Mouse (Mus musculus) testis, adult 2 months (tissue): ENCODE measurements at regions not wholly inside any gene's neighbourhood (a gene's known extent, or its start where the extent isn't known, plus 50 kb on each side); places are given as distances from the start of the nearest gene placed in this dataset.

ENCODE experiments used
- CTCF ChIP-seq: fragments of 200-500 bp; IDR thresholded peaks from 2 replicates; pipeline ENCODE4 v1.5.1; 2012; ENCODE audit warnings: low read depth, mild to moderate bottlenecking, inconsistent platforms, low read length, moderate library complexity; ENCODE audit not compliant: control insufficient read depth, insufficient read depth, insufficient replicate concordance
- POLR2A ChIP-seq: fragments of 200-500 bp; IDR thresholded peaks from 2 replicates; pipeline ENCODE4 v1.6.1; 2012; ENCODE audit warnings: low read depth, mild to moderate bottlenecking, inconsistent platforms, low read length, moderate library complexity; ENCODE audit not compliant: control insufficient read depth

DNA sequence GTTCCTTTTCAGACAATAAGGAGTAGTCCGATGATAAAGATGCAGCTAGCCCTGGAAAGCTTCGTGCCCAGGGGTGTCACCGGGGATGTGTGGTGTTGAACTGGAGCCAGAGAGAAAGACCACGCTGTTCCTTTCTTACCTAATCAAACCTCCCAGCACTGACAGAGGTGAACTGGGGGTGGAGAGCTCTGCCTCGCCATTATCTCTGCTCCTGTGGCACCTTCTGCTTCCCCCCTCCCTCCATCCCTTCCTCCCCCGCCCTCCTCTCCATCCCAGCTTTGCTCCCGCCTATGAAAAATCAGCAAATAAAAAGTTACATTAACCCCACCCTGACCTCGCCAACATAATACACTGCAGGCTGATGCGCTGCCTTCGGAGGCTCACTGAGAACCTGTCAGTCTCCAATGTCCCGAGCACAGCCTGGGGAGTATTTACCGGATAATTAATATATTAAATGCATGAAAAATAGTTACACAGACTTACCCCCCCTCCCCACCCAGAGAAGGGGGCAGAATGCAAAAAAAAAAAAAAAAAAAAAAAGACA is 96.6 kb downstream of the Mrm1 start:
- no peak for TF ChIP-seq POLR2A
- TF ChIP-seq CTCF, result no peak
